Mouse (Mus musculus) lung, embryonic 15.5 days (tissue): Measurements from ENCODE around the gene Nktr. TPM values are rescaled to one million over a fixed set of nuclear protein-coding genes. Genes with fewer than 3 reads are reported as not detected.

Source experiments
- ATAC-seq: fragments of 200-750 bp; cut with Nextera tagmentation; 2 replicates; pipeline ENCODE4 v1.8.0; 2017; ENCODE audit warnings: moderate number of reproducible peaks, borderline replicate concordance; ENCODE audit not compliant: low FRiP score, low TSS enrichment; ENCODE audit errors: extremely low read depth
- H3K27ac ChIP-seq: fragments of 300-500 bp; sonication (generic); 2 replicates; pipeline ENCODE4 v1.5.1; 2015; ENCODE audit warnings: moderate library complexity, mild to moderate bottlenecking, inconsistent platforms
- H3K27me3 ChIP-seq: fragments of 300-500 bp; sonication (generic); 2 replicates; pipeline ENCODE4 v1.6.1; 2015; ENCODE audit warnings: inconsistent platforms
- H3K36me3 ChIP-seq: fragments of 300-500 bp; sonication (generic); 2 replicates; pipeline ENCODE4 v1.6.1; 2015; ENCODE audit warnings: inconsistent platforms
- H3K4me1 ChIP-seq: fragments of 300-500 bp; sonication (generic); 2 replicates; pipeline ENCODE4 v1.6.1; 2015; ENCODE audit warnings: inconsistent platforms
- H3K4me2 ChIP-seq: fragments of 300-500 bp; sonication (generic); 2 replicates; pipeline ENCODE4 v1.6.1; 2015; ENCODE audit warnings: inconsistent platforms, mild to moderate bottlenecking, moderate library complexity
- H3K4me3 ChIP-seq: fragments of 300-500 bp; sonication (generic); 2 replicates; pipeline ENCODE4 v1.5.1; 2015; ENCODE audit warnings: mild to moderate bottlenecking, inconsistent platforms
- H3K9ac ChIP-seq: fragments of 300-500 bp; sonication (generic); 2 replicates; pipeline ENCODE4 v1.6.1; 2015; ENCODE audit warnings: inconsistent platforms
- H3K9me3 ChIP-seq: fragments of 300-500 bp; sonication (generic); 2 replicates; pipeline ENCODE4 v1.6.1; 2016; ENCODE audit warnings: inconsistent platforms
- WGBS: fragments of 180-500 bp; shearing (Covaris S2); methylation state at CpG from one replicate; pipeline ENCODE4 v1.1.7; 2015; 5-methylcytosine and 5-hydroxymethylcytosine counted together
- polyA plus RNA-seq: library from polyadenylated mRNA; unstranded; fragments of >200 nt; fragmentation: Nextera tagmentation; extraction: Ambion mirVana; gene quantifications from 2 replicates; pipeline ENCODE4 v1.2.1, GENCODE M21; 2015

Nktr gene
- polyA plus RNA-seq, 1 experiment from 2014 or later, result 60.4 TPM

GRCm38 (mm10) chr9:121794972-121795539, 76.1 kb downstream of the Nktr start:
- Histone ChIP-seq H3K4me3 (no peak overlapping the region), H3K27ac (no peak overlapping the region), H3K9ac (no peak overlapping the region), H3K9me3 (no peaks in the 10 kb centered on the region), H3K36me3 (no peaks in the 10 kb centered on the region), H3K4me2 (no peak overlapping the region), H3K27me3 (no peaks in the 10 kb centered on the region), H3K4me1 (peaks cover 10% of the 10 kb centered on the region; the same call in 1 of the 2 replicates)
- 50% methylated on average over 1 of the region's 1 CpGs for WGBS
- no peak for ATAC-seq

GRCm38 (mm10) chr9:121797722-121798121, 78.8 kb downstream of the Nktr start:
- ATAC-seq, result peak; percentile 51
- no peaks in the 10 kb centered on the region for H3K36me3 ChIP-seq
- H3K4me3 ChIP-seq, result no peak overlapping the region
- no peaks in the 10 kb centered on the region for H3K9me3 ChIP-seq
- H3K9ac ChIP-seq, result no peak overlapping the region
- no peaks in the 10 kb centered on the region for H3K27me3 ChIP-seq
- H3K4me2 ChIP-seq, result peak overlapping the region; percentile 36
- peaks cover 3% of the 10 kb centered on the region; the same call in 1 of the 2 replicates for H3K4me1 ChIP-seq
- WGBS, result 12% methylated on average over 12 of the region's 12 CpGs
- no peak overlapping the region for H3K27ac ChIP-seq

- Histone ChIP-seq H3K27ac (no peak overlapping the region), H3K9me3 (no peaks in the 10 kb centered on the region), H3K4me2 (no peak overlapping the region), H3K27me3 (no peaks in the 10 kb centered on the region), H3K36me3 (no peaks in the 10 kb centered on the region), H3K4me1 (peaks cover 3% of the 10 kb centered on the region; the same call in 1 of the 2 replicates), H3K9ac (no peak overlapping the region), H3K4me3 (no peak overlapping the region)
- ATAC-seq, result no peak
- WGBS, result 36% methylated on average over 6 of the region's 6 CpGs
These were observed 80.0 kb downstream of the Nktr start for GRCm38 (mm10) chr9:121798887-121799520.

- H3K27me3 ChIP-seq, result no peaks in the 10 kb centered on the region
- no peak for ATAC-seq
- 45% methylated on average over 7 of the region's 7 CpGs for WGBS
These were observed 83.8 kb downstream of the Nktr start for GRCm38 (mm10) chr9:121802747-121803146.

More at GRCm38 (mm10) chr9:121802747-121803146, 83.8 kb downstream of the Nktr start:
- Histone ChIP-seq H3K27ac (no peak overlapping the region), H3K4me2 (no peak overlapping the region), H3K9me3 (no peaks in the 10 kb centered on the region), H3K36me3 (no peaks in the 10 kb centered on the region), H3K4me3 (no peak overlapping the region), H3K9ac (no peak overlapping the region), H3K4me1 (peaks cover 3% of the 10 kb centered on the region; the same call in 1 of the 2 replicates)

Other genes with a start within 250 kb of the Nktr start
- 0.62 TPM in 1 of 2 replicates, not detected in the other for gene Cck, start 223.5 kb upstream of the Nktr start, polyA plus RNA-seq
- 0.16 TPM in 1 of 2 replicates, not detected in the other for gene Lyzl4, start 77.1 kb upstream of the Nktr start, polyA plus RNA-seq
- 0.30 and 0.55 TPM in 2 replicates for gene Vipr1, start 76.5 kb upstream of the Nktr start, polyA plus RNA-seq
- 9.8 and 10.3 TPM in 2 replicates for gene Sec22c, start 13.7 kb upstream of the Nktr start, polyA plus RNA-seq
- 96.0 and 101 TPM in 2 replicates for gene Ss18l2, start 8.8 kb upstream of the Nktr start, polyA plus RNA-seq
- gene Zfp651, start 40.2 kb downstream of the Nktr start, polyA plus RNA-seq, result 16.7 and 17.7 TPM in 2 replicates
- 0.47 and 0.49 TPM in 2 replicates for gene Klhl40, start 58.4 kb downstream of the Nktr start, polyA plus RNA-seq
- 0.96 and 1.8 TPM in 2 replicates for gene Hhatl, start 73.3 kb downstream of the Nktr start, polyA plus RNA-seq
- 1.2 TPM in 2 replicates for gene Ccdc13, start 120.3 kb downstream of the Nktr start, polyA plus RNA-seq
- 155 and 175 TPM in 2 replicates for gene Higd1a, start 139.2 kb downstream of the Nktr start, polyA plus RNA-seq
- gene Ackr2, start 179.2 kb downstream of the Nktr start, polyA plus RNA-seq, result 1.1 and 1.3 TPM in 2 replicates
- not detected in 2 replicates for gene Cyp8b1, start 197.1 kb downstream of the Nktr start, polyA plus RNA-seq
- gene Fam198a, start 231.8 kb downstream of the Nktr start, polyA plus RNA-seq, result 2.2 and 2.5 TPM in 2 replicates